Mouse (Mus musculus) embryo, embryonic 10.5 days (tissue): ENCODE measurements around the gene Tbxas1.

Source experiments
- DNase-seq: peaks from one replicate; pipeline ENCODE4 v3.0.0-alpha.2; 2015; ENCODE audit warnings: low spot score

Tbxas1 gene

GRCm38 (mm10) chr6:39051799-39052556, 176.8 kb downstream of the Tbxas1 start:
- DNase-seq: no peak

GRCm38 (mm10) chr6:39052636-39053035, 177.4 kb downstream of the Tbxas1 start:
- DNase-seq: no peak

GRCm38 (mm10) chr6:39054206-39054864, 179.1 kb downstream of the Tbxas1 start:
- no peak for DNase-seq

- DNase-seq: no peak
Observed at GRCm38 (mm10) chr6:39054878-39055508, 179.8 kb downstream of the Tbxas1 start.

- no peak for DNase-seq
Observed at GRCm38 (mm10) chr6:39055831-39056261, 180.6 kb downstream of the Tbxas1 start.

GRCm38 (mm10) chr6:39057161-39057560, 182.0 kb downstream of the Tbxas1 start:
- DNase-seq: no peak

GRCm38 (mm10) chr6:39058389-39058788, 183.2 kb downstream of the Tbxas1 start:
- no peak for DNase-seq

- no peak for DNase-seq
Observed at GRCm38 (mm10) chr6:39058936-39059335, 183.7 kb downstream of the Tbxas1 start.

GRCm38 (mm10) chr6:39059547-39060497, 184.6 kb downstream of the Tbxas1 start:
- no peak for DNase-seq

GRCm38 (mm10) chr6:39061180-39061579, 186.0 kb downstream of the Tbxas1 start:
- peak; percentile 32 for DNase-seq

GRCm38 (mm10) chr6:39063541-39063940, 188.3 kb downstream of the Tbxas1 start:
- DNase-seq: no peak

GRCm38 (mm10) chr6:39066935-39067578, 191.9 kb downstream of the Tbxas1 start:
- DNase-seq: peak; percentile 92

- DNase-seq: peak; percentile 10
Observed at GRCm38 (mm10) chr6:39072664-39073063, 197.5 kb downstream of the Tbxas1 start.

GRCm38 (mm10) chr6:39074186-39074585, 199.0 kb downstream of the Tbxas1 start:
- no peak for DNase-seq

GRCm38 (mm10) chr6:39076498-39076897, 201.3 kb downstream of the Tbxas1 start:
- DNase-seq: no peak

GRCm38 (mm10) chr6:39104631-39105030, 229.4 kb downstream of the Tbxas1 start:
- no peak for DNase-seq

- no peak for DNase-seq
Observed at GRCm38 (mm10) chr6:39106812-39107211, 231.6 kb downstream of the Tbxas1 start.

- DNase-seq: no peak
Observed at GRCm38 (mm10) chr6:39112701-39113100, 237.5 kb downstream of the Tbxas1 start.

GRCm38 (mm10) chr6:39113141-39113540, 237.9 kb downstream of the Tbxas1 start:
- DNase-seq: no peak

GRCm38 (mm10) chr6:39115438-39115837, 240.2 kb downstream of the Tbxas1 start:
- DNase-seq: no peak
